Mouse (Mus musculus): ENCODE measurements at regions not wholly inside any gene's neighbourhood (a gene's known extent, or its start where the extent isn't known, plus 50 kb on each side); places are given as distances from the start of the nearest gene placed in this dataset.

GRCm38 (mm10) chr8:103313576-103313975, 528.1 kb upstream of the Cdh11 start:
- TF ChIP-seq CTCF (IDR thresholded peaks at IDR 0.05; ENCODE audit: borderline replicate concordance, control insufficient read depth, extremely low read depth, insufficient read depth, low read length, poor library complexity) = no peak
- no peak for TF ChIP-seq POLR2A (IDR thresholded peaks at IDR 0.05; ENCODE audit: control insufficient read depth, extremely low read depth, insufficient read depth, low read length, poor library complexity)

All from thymus, adult 2 months (tissue).